Mouse (Mus musculus) olfactory bulb, adult 2 months (tissue): ENCODE results near the gene Ddx58. TPM values are rescaled to one million over a fixed set of nuclear protein-coding genes. Genes with fewer than 3 reads are reported as not detected.

ENCODE experiments used
- H3K27ac ChIP-seq: fragments of 200-500 bp; 2 replicates; pipeline ENCODE4 v1.5.1; 2012; ENCODE audit warnings: low read depth, low read length; ENCODE audit not compliant: insufficient read depth
- H3K4me1 ChIP-seq: fragments of 200-500 bp; 2 replicates; pipeline ENCODE4 v1.6.1; 2012; ENCODE audit warnings: low read length; ENCODE audit not compliant: control insufficient read depth, insufficient read depth
- H3K4me3 ChIP-seq: fragments of 200-500 bp; 2 replicates; pipeline ENCODE4 v1.5.1; 2012; ENCODE audit warnings: mild to moderate bottlenecking, low read depth, low read length, moderate library complexity; ENCODE audit not compliant: insufficient read depth
- CTCF ChIP-seq: fragments of 200-500 bp; IDR thresholded peaks from 2 replicates; pipeline ENCODE4 v1.5.1; 2012; ENCODE audit warnings: low read depth, mild to moderate bottlenecking, low read length, moderate library complexity; ENCODE audit not compliant: insufficient read depth
- POLR2A ChIP-seq: fragments of 200-500 bp; IDR thresholded peaks from 2 replicates; pipeline ENCODE4 v1.6.1; 2012; ENCODE audit warnings: mild to moderate bottlenecking, low read depth, low read length, moderate library complexity; ENCODE audit not compliant: insufficient read depth
- WGBS: fragments of 180-500 bp; shearing (Covaris S2); methylation state at CpG from one replicate; pipeline ENCODE4 v1.1.7; 2018; 5-methylcytosine and 5-hydroxymethylcytosine counted together
- polyA plus RNA-seq: library from polyadenylated mRNA; stranded (reverse); fragments of >200 nt; gene quantifications from 2 replicates; pipeline ENCODE4 v1.2.4, GENCODE M21; 2012; ENCODE audit warnings: low replicate concordance; ENCODE audit not compliant: missing spikeins, insufficient read depth, insufficient read length

The Ddx58 gene
- polyA plus RNA-seq, 1 experiment, result not detected

DNA sequence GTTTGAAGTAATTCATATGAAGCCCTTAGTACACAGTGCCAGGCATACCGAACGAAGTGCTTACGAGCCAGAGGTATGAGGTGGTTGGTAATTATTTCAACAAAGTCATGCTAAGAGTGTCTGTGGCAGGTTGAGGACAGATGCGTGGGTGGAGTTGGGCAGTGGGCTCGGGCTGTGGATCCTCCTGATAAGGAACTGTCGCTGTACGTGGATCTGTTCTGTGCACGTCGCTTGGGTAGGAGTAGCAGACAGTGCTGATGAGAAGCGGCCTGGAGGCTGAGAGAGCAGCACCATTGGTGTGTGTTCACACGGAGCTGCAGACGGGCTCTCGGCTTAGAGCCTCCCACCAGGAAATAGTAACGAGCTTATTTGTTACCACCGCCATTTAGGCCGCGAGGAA is 61.0 kb downstream of the Ddx58 start:
- H3K27ac ChIP-seq, result no peak overlapping the region
- no peaks in the 10 kb centered on the region for H3K4me1 ChIP-seq
- 88% methylated on average over 17 of the region's 17 CpGs for WGBS
- TF ChIP-seq POLR2A (no peak), CTCF (no peak)
- H3K4me3 ChIP-seq, result no peak overlapping the region

DNA sequence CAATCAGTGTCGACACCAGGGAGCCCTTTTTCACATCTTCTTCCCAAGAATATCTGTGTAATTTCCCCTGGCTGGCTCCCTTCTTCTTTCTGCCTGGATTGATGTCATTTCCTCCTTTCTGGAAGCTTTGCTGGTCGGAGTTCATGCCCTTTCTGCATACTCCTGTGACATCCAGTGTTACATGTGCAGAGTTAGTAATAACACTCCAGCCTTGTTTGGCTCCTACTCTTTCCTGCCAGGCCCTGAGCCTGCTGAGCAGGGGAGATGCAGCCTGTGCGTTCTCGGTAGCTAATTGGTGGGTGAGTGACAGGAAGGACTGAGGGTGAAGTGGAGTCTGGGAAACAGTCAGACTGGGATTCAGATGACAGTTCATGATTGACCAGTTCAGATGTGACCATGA is 65.3 kb downstream of the Ddx58 start:
- 55% methylated on average over 4 of the region's 4 CpGs for WGBS
- Histone ChIP-seq H3K27ac (no peak overlapping the region), H3K4me3 (no peak overlapping the region), H3K4me1 (no peaks in the 10 kb centered on the region)
- TF ChIP-seq CTCF (no peak), POLR2A (no peak)

DNA sequence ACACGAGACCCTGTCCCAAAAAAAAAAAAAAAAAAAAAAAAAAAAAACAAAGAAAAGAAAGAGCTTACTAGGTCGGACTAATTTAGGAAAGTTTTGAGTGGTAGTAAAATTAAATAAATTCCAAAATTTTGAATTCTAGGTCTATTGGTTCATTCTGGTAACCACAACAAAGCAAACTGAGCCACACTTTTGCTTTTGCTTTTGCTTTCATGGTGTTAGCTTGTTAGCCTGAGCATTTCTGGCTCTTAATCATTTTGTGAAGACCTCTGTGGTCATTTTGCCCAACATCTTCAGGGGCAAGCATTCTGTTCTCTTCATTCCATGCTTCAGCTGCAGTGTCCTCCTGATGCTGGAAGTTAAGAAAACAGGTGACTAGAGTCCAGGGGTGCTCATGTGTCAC is 67.3 kb downstream of the Ddx58 start:
- Histone ChIP-seq H3K4me1 (no peaks in the 10 kb centered on the region), H3K4me3 (no peak overlapping the region), H3K27ac (no peak overlapping the region)
- 78% methylated on average over 2 of the region's 2 CpGs for whole genome bisulfite sequencing
- no peak for TF ChIP-seq POLR2A
- no peak for TF ChIP-seq CTCF

DNA sequence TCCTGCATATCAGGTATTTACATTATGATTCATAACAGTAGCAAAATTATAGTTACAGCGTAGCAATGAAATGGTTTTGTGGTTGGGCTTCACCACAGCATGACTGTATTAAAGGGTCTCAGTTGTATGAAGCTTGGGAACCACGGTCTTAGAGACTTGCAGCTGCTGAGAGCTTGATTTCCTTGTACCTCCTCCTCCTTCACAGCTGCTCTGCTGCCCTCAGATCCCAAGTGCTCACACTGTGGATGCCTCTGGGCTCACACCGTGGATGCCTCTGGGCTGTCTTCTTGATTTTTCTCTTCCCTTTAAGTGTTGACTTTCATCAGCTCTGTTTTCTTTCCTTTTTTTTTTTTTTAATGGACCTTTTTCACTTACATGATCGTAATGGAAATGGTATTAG is 68.2 kb downstream of the Ddx58 start:
- 67% methylated on average over 4 of the region's 4 CpGs for whole genome bisulfite sequencing
- Histone ChIP-seq H3K27ac (no peak overlapping the region), H3K4me3 (no peak overlapping the region)

DNA sequence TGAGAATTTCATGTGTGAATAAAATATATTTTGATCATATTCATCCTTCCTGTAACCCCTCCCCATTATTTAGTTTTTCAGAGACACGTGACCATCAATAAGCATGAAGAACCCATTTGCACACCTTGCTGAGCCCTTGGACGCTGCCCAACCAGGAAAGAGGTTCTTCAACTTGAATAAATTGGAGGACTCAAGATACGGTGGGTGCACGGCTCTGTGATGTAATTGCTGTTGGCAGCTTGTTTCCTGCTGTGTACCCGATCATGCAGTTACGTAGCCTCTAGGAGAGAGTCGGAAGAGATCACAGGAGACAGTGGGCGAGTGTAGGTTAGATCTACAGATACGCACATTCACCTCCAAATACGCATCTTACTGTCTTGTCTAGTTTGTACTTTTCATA is 76.0 kb downstream of the Ddx58 start:
- TF ChIP-seq CTCF (no peak), POLR2A (no peak)
- no peaks in the 10 kb centered on the region for H3K4me1 ChIP-seq
- no peak overlapping the region for H3K4me3 ChIP-seq
- WGBS, result 85% methylated on average over 10 of the region's 10 CpGs
- H3K27ac ChIP-seq, result no peak overlapping the region

More for the DNA sequence above, 68.2 kb downstream of the Ddx58 start:
- H3K4me1 ChIP-seq, result no peaks in the 10 kb centered on the region
- TF ChIP-seq POLR2A (no peak), CTCF (no peak)

DNA sequence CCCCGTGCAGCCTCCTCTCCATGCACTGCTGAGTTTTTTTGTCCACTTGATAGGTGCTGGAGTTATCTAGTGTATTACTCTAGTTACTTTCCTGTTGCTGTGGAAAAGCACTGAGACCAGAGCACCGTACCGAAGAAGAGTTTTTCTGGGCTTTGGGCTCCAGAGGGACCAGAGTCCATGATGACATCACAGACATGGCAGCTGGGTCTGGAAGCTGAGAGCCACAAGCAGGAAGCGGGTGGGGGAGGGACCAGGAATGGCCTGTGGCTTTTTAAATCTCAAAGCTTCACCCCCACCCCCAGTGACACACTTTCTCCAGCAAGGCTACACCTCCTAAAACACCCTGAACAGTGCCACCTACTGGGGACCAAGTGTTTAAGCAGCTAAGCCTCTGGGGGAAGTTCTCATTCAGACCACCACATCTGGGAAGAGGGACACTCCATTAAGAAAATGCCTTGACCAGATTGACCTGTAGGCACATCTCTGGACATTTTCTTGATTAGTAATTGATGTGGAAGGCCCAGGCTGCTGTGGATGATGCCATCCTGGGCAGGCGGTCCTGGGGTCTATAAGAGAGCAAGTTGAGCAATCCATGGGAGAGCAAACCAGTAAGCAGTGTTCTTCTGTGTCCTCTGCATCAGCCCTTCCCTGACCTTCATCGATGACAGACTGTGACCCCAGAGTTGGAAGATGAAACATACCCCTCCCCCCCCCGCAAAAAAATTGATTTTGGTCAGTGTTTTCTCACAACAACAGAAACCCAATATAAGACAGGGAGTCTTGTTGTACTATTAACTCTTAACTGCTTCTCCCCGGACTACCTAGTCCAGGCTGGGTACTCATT is 78.8 kb downstream of the Ddx58 start:
- Histone ChIP-seq H3K4me1 (peaks cover 6% of the 10 kb centered on the region; the same call in 1 of the 2 replicates), H3K27ac (no peak overlapping the region), H3K4me3 (no peak overlapping the region)
- WGBS, result 98% methylated on average over 8 of the region's 8 CpGs
- TF ChIP-seq POLR2A, result no peak
- no peak for TF ChIP-seq CTCF

DNA sequence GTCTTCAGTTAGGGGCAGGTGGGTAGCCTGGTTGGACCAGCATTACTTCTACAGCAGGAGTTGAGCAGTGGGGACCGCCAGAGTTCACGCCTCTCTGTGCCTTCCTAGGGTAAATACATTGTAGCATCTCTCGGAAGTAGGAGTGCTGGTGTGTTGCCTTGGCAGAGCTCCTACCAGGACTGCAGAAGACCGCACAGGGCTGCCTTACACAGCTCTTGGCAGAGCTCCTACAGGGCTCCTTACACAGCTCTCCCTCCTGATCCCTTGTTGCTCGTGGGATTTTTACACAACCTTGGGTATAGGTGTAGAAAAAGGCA is 81.4 kb downstream of the Ddx58 start:
- TF ChIP-seq POLR2A (no peak), CTCF (no peak)
- Histone ChIP-seq H3K4me1 (peaks cover 8% of the 10 kb centered on the region), H3K27ac (no peak overlapping the region), H3K4me3 (no peak overlapping the region)
- 44% methylated on average over 5 of the region's 5 CpGs for WGBS

DNA sequence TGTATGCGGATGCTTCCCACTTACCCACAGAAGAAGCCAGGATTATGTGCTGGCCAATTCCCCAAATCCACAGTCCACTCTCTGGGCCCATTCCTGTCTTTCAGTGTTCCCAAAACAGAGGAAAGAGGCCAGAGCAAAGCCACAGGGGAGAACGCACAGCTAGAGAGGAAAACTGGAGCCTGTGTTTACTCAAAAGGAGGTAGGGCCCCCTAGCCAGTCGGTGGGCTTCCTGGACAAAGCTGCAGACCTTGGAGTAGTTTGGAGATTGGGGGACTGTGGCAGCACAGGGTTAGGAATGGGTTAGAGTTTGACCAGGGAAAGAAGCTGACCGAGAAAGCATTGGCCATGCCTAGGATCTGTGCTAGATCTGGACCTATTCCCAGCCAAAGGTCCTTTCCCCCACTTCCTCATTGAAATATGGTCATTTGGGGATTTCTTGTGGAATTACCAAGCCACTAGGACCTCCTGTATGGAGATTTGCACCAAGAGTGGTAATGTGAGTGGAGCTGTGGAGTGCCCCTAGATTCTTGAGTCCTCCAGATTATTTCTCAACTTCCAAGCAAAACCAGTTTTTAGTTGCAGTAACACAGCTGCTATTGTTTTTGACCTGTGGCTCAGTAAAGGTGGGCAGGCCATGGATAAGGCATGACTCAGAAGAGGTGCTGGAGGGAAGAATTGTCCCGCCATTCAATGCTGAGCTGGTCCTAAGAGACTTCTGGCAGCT is 82.0 kb downstream of the Ddx58 start:
- Histone ChIP-seq H3K27ac (no peak overlapping the region), H3K4me3 (no peak overlapping the region), H3K4me1 (peaks cover 8% of the 10 kb centered on the region)
- 68% methylated on average over 5 of the region's 5 CpGs for WGBS
- TF ChIP-seq POLR2A, result no peak
- TF ChIP-seq CTCF, result no peak
